Mouse (Mus musculus) lung, postnatal 0 days (tissue): ENCODE results near the gene Intu.

ENCODE experiments used
- CTCF ChIP-seq: IDR thresholded peaks from 2 replicates; pipeline ENCODE4 v1.5.1; 2016; ENCODE audit warnings: antibody characterized with exemption, mild to moderate bottlenecking
- EP300 ChIP-seq: IDR thresholded peaks from 2 replicates; pipeline ENCODE4 v1.6.1; 2016; ENCODE audit warnings: antibody characterized with exemption, mild to moderate bottlenecking, control low read depth

DNA sequence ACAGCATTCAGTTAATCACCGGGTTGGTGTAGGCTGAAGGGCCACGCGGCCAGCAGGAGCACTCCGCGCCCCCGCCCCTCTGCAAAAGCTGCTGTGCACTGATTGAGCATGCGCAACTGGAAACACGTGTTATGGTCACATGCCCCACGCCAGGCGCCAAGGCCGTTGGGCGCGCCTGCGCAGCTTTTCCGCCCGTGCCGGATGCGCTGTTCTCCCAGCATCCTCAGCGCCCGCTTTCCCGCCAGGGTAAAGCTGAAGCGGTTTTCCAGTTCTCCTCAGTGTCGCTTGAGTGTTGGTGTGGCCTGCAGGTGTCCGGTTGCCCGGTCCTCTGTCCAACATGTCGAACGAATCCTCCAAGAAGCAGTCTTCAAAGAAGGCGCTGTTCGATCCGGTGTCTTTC is 177.6 kb downstream of the Intu start, which contains the start of gene Slc25a31:
- TF ChIP-seq EP300: no peak
- TF ChIP-seq CTCF: no peak
